In the genomic region with DNA sequence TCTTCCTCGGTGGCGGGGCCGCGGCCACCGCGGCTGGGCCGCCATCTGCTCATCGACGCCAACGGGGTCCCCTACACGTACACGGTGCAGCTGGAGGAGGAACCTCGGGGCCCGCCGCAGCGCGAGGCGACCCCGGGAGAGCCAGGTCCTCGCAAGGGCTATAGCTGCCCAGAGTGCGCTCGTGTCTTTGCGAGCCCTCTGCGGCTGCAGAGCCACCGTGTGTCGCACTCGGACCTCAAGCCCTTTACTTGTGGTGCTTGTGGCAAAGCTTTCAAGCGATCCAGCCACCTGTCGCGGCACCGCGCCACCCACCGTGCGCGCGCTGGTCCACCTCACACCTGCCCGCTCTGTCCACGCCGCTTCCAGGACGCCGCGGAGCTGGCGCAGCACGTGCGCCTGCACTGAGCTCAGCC, we compare ENCODE assay signal across 9 mouse cellular contexts. TPM values are rescaled to one million over a fixed set of nuclear protein-coding genes. Genes with fewer than 3 reads are reported as not detected.
DNase-seq lines count a peak whose midpoint lies in the region; ATAC-seq and TF ChIP-seq lines count a peak whose summit lies in the region.
"Had no signal": no experiment of that assay in that cellular context is flagged by ENCODE, and none has a peak within 500 bp of the region (broad histone marks: within the 10 kb centered on the region; RNA-seq: fewer than 3 reads in every experiment).

No protein-coding gene starts in this region.

- intact Hi-C loops in heart, postnatal 10 days (cut with DNase I) = loop anchor here (10.0 kb wide), 1 partner anchor 368 kb away; the partner anchor contains the start of gene Hspbp1

- peaks cover 10 to 38% of the 10 kb centered on the region in 2 experiments for H3K4me1 ChIP-seq in heart, embryonic 14.5 days (ENCODE audit: control insufficient read depth in 2 of 2, insufficient read depth in 2 of 2, low read length in 2 of 2)
- H3K4me1 ChIP-seq in brown adipose tissue, adult 24 weeks (ENCODE audit: control insufficient read depth, insufficient read depth, insufficient read length, low read length) = no peaks in the 10 kb centered on the region; the same call in 1 of the 2 replicates
- H3K4me1 ChIP-seq in heart, postnatal 0 days (ENCODE audit: control insufficient read depth, insufficient read depth) = peaks cover 15% of the 10 kb centered on the region
- peaks cover 53% of the 10 kb centered on the region for H3K4me1 ChIP-seq in midbrain, embryonic 13.5 days (replicated peaks)

- DNase-seq in heart, postnatal 10 days = no peak
- DNase-seq in heart, postnatal 0 days (ENCODE audit: low spot score) = no peak
- no peak for DNase-seq in ovary, adult 18-20 months (ENCODE audit: low spot score)
- DNase-seq in adrenal gland, postnatal 14 days = no peak

- H3K4me2 ChIP-seq in heart, embryonic 14.5 days (ENCODE audit: low read length) = peak overlapping the region; percentile 94
- H3K4me2 ChIP-seq in heart, postnatal 0 days (ENCODE audit: low read depth, low read length) = peak overlapping the region; percentile 92
- H3K4me2 ChIP-seq in midbrain, embryonic 13.5 days (replicated peaks) = peak overlapping the region; percentile 91

- TF ChIP-seq CTCF in heart, postnatal 0 days (IDR thresholded peaks at IDR 0.05; ENCODE audit: low read depth) = no peak

- peak overlapping the region; percentile 57; the same call in 1 of the 2 replicates for H3K9ac ChIP-seq in heart, embryonic 14.5 days (ENCODE audit: low read length)
- peak overlapping the region; percentile 36 for H3K9ac ChIP-seq in heart, postnatal 0 days (replicated peaks; ENCODE audit: low read depth, low read length)
- H3K9ac ChIP-seq in midbrain, embryonic 13.5 days (replicated peaks) = peak overlapping the region; percentile 89

- no peak overlapping the region for H3K27ac ChIP-seq in heart, embryonic 14.5 days (replicated peaks in 1 of 2; ENCODE audit: control insufficient read depth in 1 of 2, insufficient read depth in 1 of 2, low read depth in 2 of 2, low read length in 2 of 2)
- no peak overlapping the region for H3K27ac ChIP-seq in brown adipose tissue, adult 24 weeks (replicated peaks; ENCODE audit: low read depth, low read length)
- no peak overlapping the region for H3K27ac ChIP-seq in heart, postnatal 0 days (ENCODE audit: low read depth)
- no peak overlapping the region for H3K27ac ChIP-seq in midbrain, embryonic 13.5 days

- no peaks in the 10 kb centered on the region for H3K9me3 ChIP-seq in heart, embryonic 14.5 days (ENCODE audit: control insufficient read depth, low read length)
- H3K9me3 ChIP-seq in heart, postnatal 0 days (replicated peaks; ENCODE audit: control insufficient read depth, low read length) = no peaks in the 10 kb centered on the region
- H3K9me3 ChIP-seq in midbrain, embryonic 13.5 days = no peaks in the 10 kb centered on the region

- no peak for ATAC-seq in heart, embryonic 14.5 days (ENCODE audit: insufficient number of reproducible peaks, insufficient read depth, low FRiP score, low read depth)
- no peak for ATAC-seq in heart, postnatal 0 days (ENCODE audit: insufficient read depth, low read depth)
- no peak for ATAC-seq in midbrain, embryonic 13.5 days
- ATAC-seq in erythroblast, adult 5-6 weeks (replicated peaks; ENCODE audit: low FRiP score, poor library complexity, severe bottlenecking) = no peak
- ATAC-seq: Patski had no signal

- H3K27me3 ChIP-seq in heart, embryonic 14.5 days (ENCODE audit: control insufficient read depth, insufficient read depth, low read length) = peaks cover 62% of the 10 kb centered on the region
- H3K27me3 ChIP-seq in heart, postnatal 0 days (ENCODE audit: control insufficient read depth, insufficient read depth, low read length) = peaks cover 59% of the 10 kb centered on the region
- H3K27me3 ChIP-seq in midbrain, embryonic 13.5 days = peaks cover 59% of the 10 kb centered on the region
- H3K27me3 ChIP-seq: Patski had no signal

- no peaks in the 10 kb centered on the region for H3K36me3 ChIP-seq in heart, embryonic 14.5 days (ENCODE audit: control insufficient read depth, insufficient read depth, low read length)
- no peaks in the 10 kb centered on the region for H3K36me3 ChIP-seq in heart, postnatal 0 days (replicated peaks; ENCODE audit: control insufficient read depth, insufficient read depth, low read length)
- no peaks in the 10 kb centered on the region for H3K36me3 ChIP-seq in midbrain, embryonic 13.5 days

- peak overlapping the region; percentile 21 to 77 for H3K4me3 ChIP-seq in heart, embryonic 14.5 days (ENCODE audit: control insufficient read depth in 1 of 2, insufficient read depth in 1 of 2, low read depth in 1 of 2, low read length in 2 of 2)
- peak overlapping the region; percentile 8; the same call in 1 of the 2 replicates for H3K4me3 ChIP-seq in brown adipose tissue, adult 24 weeks (ENCODE audit: insufficient read depth, low read depth, low read length)
- H3K4me3 ChIP-seq in heart, postnatal 0 days (ENCODE audit: low read depth, low read length) = peak overlapping the region; percentile 67
- H3K4me3 ChIP-seq in midbrain, embryonic 13.5 days (replicated peaks) = peak overlapping the region; percentile 77

- TF ChIP-seq EP300 in heart, postnatal 0 days (IDR thresholded peaks at IDR 0.05; ENCODE audit: low read depth) = no peak

- 7% methylated on average over 43 of the region's 45 CpGs for WGBS in heart, embryonic 14.5 days
- 8% methylated on average over 41 of the region's 45 CpGs for WGBS in heart, postnatal 0 days
- 3% methylated on average over 45 of the region's 45 CpGs for WGBS in midbrain, embryonic 13.5 days

RNA-seq across cellular contexts. Expression of gene Zfp580, which starts 1.6 kb away (rescaled TPM):
- polyA plus RNA-seq in heart, embryonic 14.5 days (2014; fragmentation: Nextera tagmentation; extraction: Ambion mirVana) = 21.9 and 22.0 TPM in 2 replicates
- total RNA-seq in heart, postnatal 10 days (2021) = 10 to 100 TPM; 10.6 to 12.6 TPM
- 4.4 and 5.6 TPM in 2 replicates for polyA plus RNA-seq in brown adipose tissue, adult 24 weeks (2012; ENCODE audit: insufficient read depth, insufficient read length, missing spikeins)
- 15.0 TPM in 1 of 2 replicates, not detected in the other for total RNA-seq in heart, postnatal 0 days (2014; rRNA removed; ENCODE audit: low replicate concordance)
- 14.7 and 16.6 TPM in 2 replicates for polyA plus RNA-seq in heart, postnatal 0 days (2015; fragmentation: Nextera tagmentation; extraction: Ambion mirVana)
- 70.1 and 72.8 TPM in 2 replicates for polyA plus RNA-seq in midbrain, embryonic 13.5 days (2015; fragmentation: Nextera tagmentation; extraction: Ambion mirVana)
- total RNA-seq in erythroblast, adult 5-6 weeks (2015; ENCODE audit: low replicate concordance) = not detected in 2 replicates
- 0.26 TPM in 1 of 2 replicates, not detected in the other for total RNA-seq in erythroblast, adult 5-6 weeks (2017; ENCODE audit: low replicate concordance)
- 10.0 and 12.9 TPM in 2 replicates for total RNA-seq in adrenal gland, postnatal 14 days (2021)

RNA-seq across cellular contexts. Expression of gene U2af2, which starts 9.0 kb away (rescaled TPM):
- polyA plus RNA-seq in heart, embryonic 14.5 days (2014; fragmentation: Nextera tagmentation; extraction: Ambion mirVana) = 46.8 and 66.2 TPM in 2 replicates
- total RNA-seq in heart, postnatal 10 days (2021) = 100 to 1,000 TPM; 102 to 109 TPM
- 44.6 and 58.8 TPM in 2 replicates for polyA plus RNA-seq in brown adipose tissue, adult 24 weeks (2012; ENCODE audit: insufficient read depth, insufficient read length, missing spikeins)
- total RNA-seq in heart, postnatal 0 days (2014; rRNA removed; ENCODE audit: low replicate concordance) = 95.2 and 99.1 TPM in 2 replicates
- 38.0 and 39.3 TPM in 2 replicates for polyA plus RNA-seq in heart, postnatal 0 days (2015; fragmentation: Nextera tagmentation; extraction: Ambion mirVana)
- polyA plus RNA-seq in midbrain, embryonic 13.5 days (2015; fragmentation: Nextera tagmentation; extraction: Ambion mirVana) = 121 and 128 TPM in 2 replicates
- 42.3 and 45.8 TPM in 2 replicates for total RNA-seq in erythroblast, adult 5-6 weeks (2015; ENCODE audit: low replicate concordance)
- total RNA-seq in erythroblast, adult 5-6 weeks (2017; ENCODE audit: low replicate concordance) = 48.8 and 56.9 TPM in 2 replicates
- 166 and 184 TPM in 2 replicates for total RNA-seq in adrenal gland, postnatal 14 days (2021)

RNA-seq across cellular contexts. Expression of gene Zfp784, which starts 14.7 kb away (rescaled TPM):
- 5.6 TPM in 2 replicates for polyA plus RNA-seq in heart, embryonic 14.5 days (2014; fragmentation: Nextera tagmentation; extraction: Ambion mirVana)
- total RNA-seq in heart, postnatal 10 days (2021) = 1 to 10 TPM; 5.9 to 7.3 TPM
- 1.2 and 1.9 TPM in 2 replicates for polyA plus RNA-seq in brown adipose tissue, adult 24 weeks (2012; ENCODE audit: insufficient read depth, insufficient read length, missing spikeins)
- 7.2 and 8.3 TPM in 2 replicates for total RNA-seq in heart, postnatal 0 days (2014; rRNA removed; ENCODE audit: low replicate concordance)
- 8.0 and 8.2 TPM in 2 replicates for polyA plus RNA-seq in heart, postnatal 0 days (2015; fragmentation: Nextera tagmentation; extraction: Ambion mirVana)
- polyA plus RNA-seq in midbrain, embryonic 13.5 days (2015; fragmentation: Nextera tagmentation; extraction: Ambion mirVana) = 10.5 and 11.2 TPM in 2 replicates
- total RNA-seq in erythroblast, adult 5-6 weeks (2015; ENCODE audit: low replicate concordance) = not detected in 2 replicates
- total RNA-seq in erythroblast, adult 5-6 weeks (2017; ENCODE audit: low replicate concordance) = 0.84 TPM in 1 of 2 replicates, not detected in the other
- total RNA-seq in adrenal gland, postnatal 14 days (2021) = 4.7 and 5.5 TPM in 2 replicates

RNA-seq across cellular contexts. Expression of gene 4632433K11Rik, which starts 19.0 kb away (rescaled TPM):
- polyA plus RNA-seq in heart, embryonic 14.5 days (2014; fragmentation: Nextera tagmentation; extraction: Ambion mirVana) = not detected in 2 replicates
- not detected for total RNA-seq in heart, postnatal 10 days (2021)
- not detected in 2 replicates for polyA plus RNA-seq in brown adipose tissue, adult 24 weeks (2012; ENCODE audit: insufficient read depth, insufficient read length, missing spikeins)
- total RNA-seq in heart, postnatal 0 days (2014; rRNA removed; ENCODE audit: low replicate concordance) = 0.99 TPM in 1 of 2 replicates, not detected in the other
- not detected in 2 replicates for polyA plus RNA-seq in heart, postnatal 0 days (2015; fragmentation: Nextera tagmentation; extraction: Ambion mirVana)
- not detected in 2 replicates for polyA plus RNA-seq in midbrain, embryonic 13.5 days (2015; fragmentation: Nextera tagmentation; extraction: Ambion mirVana)
- not detected in 2 replicates for total RNA-seq in erythroblast, adult 5-6 weeks (2015; ENCODE audit: low replicate concordance)
- total RNA-seq in erythroblast, adult 5-6 weeks (2017; ENCODE audit: low replicate concordance) = 0.60 TPM in 1 of 2 replicates, not detected in the other
- not detected in 2 replicates for total RNA-seq in adrenal gland, postnatal 14 days (2021)
- polyA plus RNA-seq: Patski had no signal

RNA-seq across cellular contexts. Expression of gene Epn1, which starts 27.1 kb away (rescaled TPM):
- polyA plus RNA-seq in heart, embryonic 14.5 days (2014; fragmentation: Nextera tagmentation; extraction: Ambion mirVana) = 50.6 and 52.0 TPM in 2 replicates
- total RNA-seq in heart, postnatal 10 days (2021) = 100 to 1,000 TPM; 194 to 209 TPM
- 66.5 and 69.5 TPM in 2 replicates for polyA plus RNA-seq in brown adipose tissue, adult 24 weeks (2012; ENCODE audit: insufficient read depth, insufficient read length, missing spikeins)
- total RNA-seq in heart, postnatal 0 days (2014; rRNA removed; ENCODE audit: low replicate concordance) = 208 and 236 TPM in 2 replicates
- polyA plus RNA-seq in heart, postnatal 0 days (2015; fragmentation: Nextera tagmentation; extraction: Ambion mirVana) = 53.0 and 56.4 TPM in 2 replicates
- polyA plus RNA-seq in midbrain, embryonic 13.5 days (2015; fragmentation: Nextera tagmentation; extraction: Ambion mirVana) = 73.5 and 80.1 TPM in 2 replicates
- 42.2 and 42.5 TPM in 2 replicates for total RNA-seq in erythroblast, adult 5-6 weeks (2015; ENCODE audit: low replicate concordance)
- 51.2 and 86.8 TPM in 2 replicates for total RNA-seq in erythroblast, adult 5-6 weeks (2017; ENCODE audit: low replicate concordance)
- 145 and 155 TPM in 2 replicates for total RNA-seq in adrenal gland, postnatal 14 days (2021)

Comparison
In these comparisons a context has a peak if more than half of its experiments do, and no peak if none do; other contexts are left out.
1. H3K4me3 ChIP-seq: peak in every context shown above with its lines; median percentile 77 in midbrain, embryonic 13.5 days; 67 in heart, postnatal 0 days; 49 in heart, embryonic 14.5 days; 8 in brown adipose tissue, adult 24 weeks.
2. H3K9ac ChIP-seq: peak in every context shown above with its lines; median percentile 89 in midbrain, embryonic 13.5 days; 57 in heart, embryonic 14.5 days; 36 in heart, postnatal 0 days.